Mouse (Mus musculus) adrenal gland, postnatal 4 days (tissue): Measurements from ENCODE around the gene Chd4. TPM values are rescaled to one million over a fixed set of nuclear protein-coding genes. Genes with fewer than 3 reads are reported as not detected.

Source experiments
- DNase-seq, 2 experiments: peaks; one replicate each; pipeline ENCODE4 v3.0.0; 2021 to 2022; ENCODE audit warnings: low spot score in 2 of 2, mixed read lengths in 2 of 2
- total RNA-seq, 2 experiments: library from RNA; stranded (reverse); gene quantifications; 2 replicates each; pipeline ENCODE4 v1.2.3; 2021

Gene Chd4
- total RNA-seq, 2 experiments from 2014 or later, result 227 to 264 TPM

DNA sequence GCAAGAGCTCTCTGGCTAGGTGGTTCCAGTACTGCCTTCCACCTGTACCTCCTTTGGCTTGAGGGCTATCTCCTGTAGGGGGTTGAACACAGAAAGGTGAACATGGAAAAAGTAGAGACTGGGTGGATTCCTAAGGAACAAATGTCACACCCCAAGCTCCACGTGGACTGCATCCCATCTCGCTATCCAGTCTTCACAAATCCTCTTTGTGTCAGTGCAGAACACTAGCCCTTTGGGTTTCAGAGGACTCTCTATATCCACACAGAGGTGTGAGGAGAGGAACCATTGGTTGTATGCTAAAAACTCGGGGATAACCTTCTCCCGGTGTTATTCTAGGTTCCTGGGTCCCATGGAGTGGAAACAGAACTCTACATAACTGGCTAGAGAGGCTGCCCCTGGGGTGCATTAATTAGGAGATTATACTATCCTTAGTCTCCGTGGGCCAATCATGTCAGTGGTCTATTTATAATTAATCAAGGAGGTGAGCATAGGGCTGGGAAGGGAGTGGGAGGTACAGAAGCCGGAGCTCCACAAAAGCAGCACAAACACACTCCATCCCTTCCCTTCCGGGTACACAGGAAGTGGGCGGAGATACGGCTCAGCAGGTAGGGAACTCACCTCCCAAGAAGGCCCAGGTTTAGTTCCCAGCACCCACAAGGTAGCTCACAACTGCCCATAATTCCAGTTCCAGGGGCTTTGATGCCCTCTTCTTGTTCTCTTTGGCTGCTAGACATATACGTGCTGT lies 5.3 kb upstream of the Chd4 start:
- DNase-seq, result no peak

DNA sequence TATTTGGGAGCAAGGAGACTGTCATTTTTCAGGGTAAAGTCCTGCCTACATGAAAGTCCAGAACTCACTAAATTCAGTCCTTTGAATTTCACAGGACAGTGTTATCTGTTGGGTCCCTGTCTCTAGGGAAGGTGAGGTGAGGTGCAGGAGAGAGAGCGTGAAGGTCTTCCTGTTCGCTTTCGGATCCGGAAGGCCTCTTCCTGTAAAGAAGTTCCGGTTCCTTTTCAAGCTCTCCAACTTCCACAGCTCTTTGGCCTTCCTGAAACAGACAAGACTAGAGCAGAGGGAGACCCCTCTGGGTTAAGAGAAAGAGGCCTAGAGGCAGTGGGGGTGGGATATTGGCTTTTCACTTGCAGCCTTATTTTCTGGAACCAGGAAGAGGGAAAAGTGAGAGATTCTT lies 3.4 kb upstream of the Chd4 start:
- DNase-seq, result no peak

GRCm38 (mm10) chr6:125094843-125095242 lies 938 bp upstream of the Chd4 start:
- DNase-seq, result no peak

DNA sequence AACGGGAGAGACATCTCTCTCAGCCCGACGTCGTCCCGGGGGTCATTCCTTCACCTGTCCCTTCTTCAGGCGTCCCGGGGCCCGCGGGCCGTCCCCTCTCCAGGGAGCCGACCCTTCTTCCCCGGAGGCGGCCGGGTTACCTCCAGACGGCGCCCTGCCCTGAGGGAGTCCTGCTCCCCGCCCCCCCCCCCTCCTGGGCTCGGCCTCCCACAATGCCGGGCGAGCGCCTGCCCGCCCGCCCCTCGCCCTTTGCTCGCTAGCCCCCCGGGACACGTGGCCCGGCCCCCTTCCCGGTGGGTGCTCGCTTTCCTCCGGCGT lies 457 bp downstream of the Chd4 start:
- no peak for DNase-seq

DNA sequence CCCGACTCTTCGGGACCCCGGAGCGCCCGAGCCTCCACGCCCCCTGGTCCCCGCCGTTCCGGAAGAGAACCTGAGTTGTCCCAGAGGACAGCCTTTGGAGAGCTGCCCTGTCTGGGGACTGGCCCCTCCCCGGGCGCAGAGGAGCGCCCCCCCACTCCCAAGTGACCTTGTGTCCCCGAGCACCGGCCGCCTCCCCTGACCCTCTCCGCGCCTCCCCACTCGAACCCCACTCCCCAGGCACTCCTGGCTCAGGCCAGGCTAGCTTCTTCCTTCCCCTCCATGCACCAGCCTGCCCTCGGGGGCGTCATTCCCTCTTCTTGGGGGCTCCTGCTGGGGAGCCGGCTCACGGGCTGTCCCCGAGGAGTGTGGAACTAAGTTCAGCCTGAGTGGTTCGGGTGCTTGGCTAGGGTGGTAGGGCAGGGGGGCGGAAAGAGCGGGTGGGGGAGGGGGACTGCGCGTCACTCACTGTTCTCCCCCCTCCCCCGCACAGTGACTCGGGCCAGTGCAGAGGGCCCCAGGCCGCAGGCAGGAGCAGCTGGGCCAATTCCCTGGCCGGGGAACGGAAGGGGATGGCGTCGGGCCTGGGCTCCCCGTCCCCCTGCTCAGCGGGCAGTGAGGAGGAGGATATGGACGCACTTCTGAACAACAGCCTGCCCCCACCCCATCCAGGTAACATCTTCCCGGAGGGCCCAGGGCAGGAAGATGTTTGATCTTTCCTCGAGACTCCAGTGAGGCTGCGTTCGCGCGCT lies 990 bp downstream of the Chd4 start:
- peak; percentile 40 to 55 for DNase-seq

DNA sequence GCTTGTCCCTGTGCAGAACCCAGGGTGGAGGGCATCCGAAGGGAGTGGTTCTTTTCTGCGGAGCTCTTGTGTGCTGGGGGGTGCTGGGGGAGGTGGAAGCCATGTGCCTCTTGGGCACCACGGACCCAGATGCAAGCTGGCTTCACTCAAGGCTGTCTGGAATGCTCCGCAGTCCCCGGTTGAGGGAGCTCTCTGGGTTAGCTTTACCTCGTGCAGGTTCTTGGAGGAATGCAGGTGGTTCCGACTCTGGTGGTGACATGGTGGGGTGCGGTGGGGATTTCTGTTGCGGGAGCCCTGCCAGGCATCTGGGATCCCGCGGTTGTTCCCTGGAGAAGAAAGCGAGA lies 1.5 kb downstream of the Chd4 start:
- DNase-seq, result no peak

DNA sequence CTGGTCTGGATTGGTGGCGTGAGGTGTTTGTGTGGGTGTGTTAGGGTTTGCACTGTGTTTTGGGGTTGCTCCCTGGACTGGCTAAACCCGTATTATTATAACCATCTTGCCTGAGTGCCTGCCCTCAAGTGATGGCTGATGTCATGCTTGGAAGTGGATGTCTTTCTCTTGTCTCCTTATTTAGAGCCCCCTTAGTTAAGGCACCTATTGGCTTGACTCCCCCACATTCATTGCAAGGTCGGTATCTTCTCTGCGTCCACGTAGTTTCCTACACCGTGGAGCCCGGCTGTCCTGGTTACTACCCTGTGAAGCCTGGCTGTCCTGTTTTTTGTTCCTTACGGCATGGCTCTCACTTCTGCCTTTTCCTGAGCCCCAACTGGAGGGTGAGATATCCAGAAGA lies 2.2 kb downstream of the Chd4 start:
- DNase-seq, result no peak

GRCm38 (mm10) chr6:125098513-125098912 lies 2.7 kb downstream of the Chd4 start:
- no peak for DNase-seq

- no peak for DNase-seq
Observed at GRCm38 (mm10) chr6:125099421-125099971, 3.7 kb downstream of the Chd4 start.

GRCm38 (mm10) chr6:125101444-125101843 lies 5.7 kb downstream of the Chd4 start:
- no peak for DNase-seq

GRCm38 (mm10) chr6:125104223-125104622 lies 8.4 kb downstream of the Chd4 start:
- DNase-seq, result no peak

DNA sequence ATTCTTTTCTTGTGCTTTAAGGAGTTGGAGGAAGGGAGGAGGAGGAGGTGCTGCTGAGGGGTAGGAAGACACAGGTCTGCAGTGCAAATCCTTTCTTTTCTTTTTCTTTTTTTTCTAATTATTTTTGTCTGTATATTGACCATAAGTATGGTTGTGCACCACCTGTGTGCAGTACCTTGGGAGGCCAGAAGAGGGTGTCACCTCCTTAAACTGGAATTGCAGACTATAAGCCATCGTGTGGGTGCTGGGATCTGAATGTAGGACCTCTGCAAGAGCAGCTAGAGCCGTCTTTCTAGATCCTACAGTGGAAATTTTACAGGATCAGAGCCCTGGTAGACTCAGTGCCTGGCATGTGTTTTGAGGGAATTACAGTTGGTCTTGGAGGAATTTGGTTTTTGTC lies 11.9 kb downstream of the Chd4 start:
- DNase-seq, result no peak

DNA sequence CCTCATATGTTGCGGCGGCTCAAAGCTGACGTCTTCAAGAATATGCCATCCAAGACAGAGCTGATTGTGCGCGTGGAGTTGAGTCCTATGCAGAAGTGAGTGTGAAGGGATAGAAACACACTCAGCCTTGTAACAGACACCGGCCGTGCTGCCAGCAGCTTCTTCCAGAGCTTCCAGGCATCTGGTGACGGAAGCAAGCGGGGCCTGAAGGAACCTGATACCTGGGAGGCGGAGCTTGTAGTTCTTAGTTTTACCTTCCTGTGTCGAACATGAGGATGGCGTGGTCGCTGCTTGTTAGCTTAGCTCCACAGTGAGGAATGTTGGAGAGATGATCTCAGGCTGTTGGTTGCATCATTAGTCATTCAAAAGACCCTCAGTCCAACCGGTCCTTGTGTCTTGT lies 13.6 kb downstream of the Chd4 start:
- DNase-seq, result no peak

DNA sequence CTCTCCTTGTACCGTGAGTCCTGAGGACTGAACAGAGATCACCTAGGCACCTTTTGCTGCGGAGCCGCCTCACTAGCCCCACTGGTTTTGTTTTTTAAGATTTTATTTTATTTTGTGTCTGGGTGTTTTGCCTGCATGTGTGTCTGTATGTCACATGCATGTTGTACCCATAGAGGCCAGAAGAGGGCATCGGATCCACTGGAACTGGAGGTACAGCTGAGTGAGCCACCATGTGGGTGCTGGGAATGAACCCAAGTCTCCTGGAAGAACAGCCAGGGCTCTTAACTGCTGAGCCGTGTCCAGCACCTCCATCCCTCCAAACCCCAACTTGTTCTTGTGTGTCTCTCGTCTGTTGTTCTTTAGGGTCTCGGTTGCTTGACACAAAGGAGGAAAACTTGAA lies 15.1 kb downstream of the Chd4 start:
- no peak for DNase-seq

- DNase-seq, result no peak
Observed at GRCm38 (mm10) chr6:125112553-125112952, 16.8 kb downstream of the Chd4 start.

GRCm38 (mm10) chr6:125119387-125119786 lies 23.6 kb downstream of the Chd4 start:
- DNase-seq, result no peak

DNA sequence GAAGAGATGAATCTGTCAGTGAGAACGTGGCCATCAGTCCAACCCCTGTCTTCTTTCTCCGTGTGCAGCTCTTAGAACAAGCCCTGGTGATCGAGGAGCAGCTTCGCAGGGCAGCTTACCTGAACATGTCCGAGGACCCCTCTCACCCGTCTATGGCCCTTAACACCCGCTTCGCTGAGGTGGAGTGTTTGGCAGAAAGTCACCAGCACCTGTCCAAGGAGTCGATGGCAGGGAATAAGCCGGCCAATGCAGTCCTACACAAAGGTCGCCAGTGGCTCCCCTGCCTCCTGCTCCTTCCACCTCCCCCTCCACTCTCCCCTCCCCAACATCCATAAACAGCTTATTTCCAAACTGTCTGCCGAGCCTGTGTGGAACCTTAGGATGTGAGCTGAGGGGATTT lies 32.9 kb downstream of the Chd4 start:
- no peak for DNase-seq

- DNase-seq, result no peak
Observed at GRCm38 (mm10) chr6:125129710-125130402, 34.1 kb downstream of the Chd4 start.

- peak; percentile 69 to 72 for DNase-seq
Observed at GRCm38 (mm10) chr6:125131302-125132156, 35.7 kb downstream of the Chd4 start, which contains the start of gene Nop2. Gene Nop2, plus strand, starts transcription at chr6:125131909.

DNA sequence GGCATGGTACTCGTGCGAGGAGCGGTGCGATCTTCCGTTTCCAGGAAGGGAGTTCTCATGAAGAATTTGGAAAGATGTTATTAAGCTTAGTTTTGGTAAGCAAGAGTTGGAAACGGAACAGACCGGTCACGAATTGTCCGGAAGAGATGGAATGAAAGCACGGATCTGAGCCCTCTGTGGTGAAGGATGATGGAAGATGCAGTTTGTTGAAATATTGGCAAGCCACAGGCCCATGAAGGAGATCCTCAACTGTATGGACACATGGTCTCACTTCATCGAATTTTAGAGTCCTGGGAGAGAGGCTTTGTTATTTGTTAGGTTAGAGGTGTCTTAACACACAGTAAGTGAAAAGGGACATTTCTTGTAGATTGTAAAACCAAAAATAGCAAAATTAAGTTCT lies 36.7 kb downstream of the Chd4 start:
- no peak for DNase-seq

DNA sequence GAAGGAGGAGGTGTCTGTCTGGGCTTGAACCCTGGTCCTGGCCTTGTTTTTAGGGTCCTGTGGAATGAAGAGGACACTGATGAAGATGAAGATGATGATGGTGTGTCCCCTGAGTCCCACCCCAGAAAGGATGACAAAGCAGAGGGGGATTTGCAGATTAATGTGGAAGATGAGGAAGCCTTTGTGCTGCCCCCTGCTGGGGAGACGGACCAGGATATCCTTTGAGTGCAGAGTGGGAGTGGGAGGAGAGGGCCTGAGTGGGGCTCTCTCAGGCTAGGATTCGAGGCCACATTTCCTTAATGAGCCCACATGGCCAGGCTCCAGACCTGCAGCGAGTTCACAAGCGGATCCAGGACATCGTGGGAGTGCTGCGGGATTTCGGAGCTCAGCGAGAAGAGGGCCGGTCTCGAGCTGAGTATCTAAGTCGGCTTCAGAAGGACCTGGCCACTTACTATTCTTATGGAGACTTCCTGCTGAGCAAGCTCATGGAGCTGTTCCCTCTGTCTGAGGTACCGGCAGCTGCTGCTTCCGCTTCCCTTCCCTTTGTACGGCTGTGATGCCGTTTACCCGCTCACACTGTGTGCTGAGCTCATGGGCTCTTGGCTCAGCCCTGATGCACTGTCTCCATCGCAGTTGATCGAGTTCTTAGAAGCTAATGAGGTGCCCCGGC lies 41.4 kb downstream of the Chd4 start:
- DNase-seq, result no peak
